Mouse (Mus musculus) urinary bladder, postnatal 36 days (tissue): Measurements from ENCODE around the gene Osbpl10.
A peak's percentile ranks its signal among the peaks of the same experiment; 100 is the strongest.

Experiments
- DNase-seq, 2 experiments: peaks; one replicate each; pipeline ENCODE4 v3.0.0; 2022; ENCODE audit warnings: low spot score in 2 of 2, mixed read lengths in 1 of 2

Gene Osbpl10

DNA sequence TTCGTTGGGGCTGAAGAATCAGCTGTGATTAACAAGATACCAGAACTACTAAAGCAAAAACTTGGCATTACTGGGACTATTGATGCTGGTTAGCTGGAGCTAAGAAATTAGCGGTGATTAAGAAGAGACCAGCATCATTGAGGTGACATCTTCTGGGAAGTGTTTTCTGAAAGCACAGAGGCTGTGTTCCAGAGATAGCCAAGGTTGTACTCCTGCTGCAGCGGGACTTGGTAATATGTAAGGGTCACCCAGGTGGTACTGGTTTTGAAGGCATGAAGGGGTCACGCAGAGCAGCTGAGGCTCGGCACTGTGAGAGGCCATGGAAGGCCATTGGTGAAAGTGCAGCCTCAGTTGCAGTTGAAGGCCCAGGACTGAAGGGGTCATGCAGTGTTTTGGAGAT lies 294.1 kb downstream of the Osbpl10 start:
- peak; percentile 23 to 32 for DNase-seq

DNA sequence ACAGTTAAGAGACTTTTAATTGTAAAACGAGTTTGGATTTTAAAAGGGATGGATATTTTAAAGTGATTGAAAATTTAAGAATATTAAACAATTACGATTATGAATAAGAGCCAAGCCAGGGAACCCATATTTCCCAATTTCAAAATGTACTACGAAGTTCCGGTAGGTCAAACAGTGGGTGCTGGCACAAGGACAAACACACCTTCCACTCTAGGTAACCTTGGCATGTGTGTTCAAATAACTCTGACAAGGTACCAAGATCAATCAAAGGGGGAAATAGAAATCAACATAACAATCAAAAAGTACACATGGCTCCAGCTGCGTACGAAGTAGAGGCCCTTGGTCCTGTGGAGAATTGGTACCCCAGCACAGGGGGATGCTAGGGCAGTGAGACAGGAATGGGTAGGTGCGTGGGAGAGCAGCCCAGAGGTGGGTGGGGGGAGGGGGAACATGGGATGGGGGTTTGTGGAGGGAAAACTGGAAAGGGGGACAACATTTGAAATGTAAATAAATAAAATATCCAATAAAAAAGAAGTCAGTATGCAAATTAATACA lies 294.8 kb downstream of the Osbpl10 start:
- no peak for DNase-seq

DNA sequence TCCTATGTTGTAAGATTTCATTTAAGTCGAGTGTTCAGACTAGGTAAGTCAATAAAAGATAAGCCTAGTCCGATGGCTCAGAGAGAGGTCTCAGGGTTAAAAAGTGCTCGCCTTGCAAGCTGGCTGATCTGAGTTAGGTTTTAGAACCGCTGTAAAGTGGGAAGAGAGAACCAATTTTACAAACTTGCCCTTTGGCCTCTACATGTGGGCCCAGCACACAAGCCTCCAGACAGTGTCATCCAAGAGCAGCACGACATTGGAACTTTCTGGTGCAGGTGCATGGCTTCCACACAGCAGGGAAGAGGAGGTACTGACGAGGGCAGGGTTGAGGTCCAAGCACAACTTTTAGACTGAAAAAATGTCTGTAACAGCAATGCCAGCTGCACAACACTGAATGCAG lies 296.4 kb downstream of the Osbpl10 start:
- no peak for DNase-seq

GRCm38 (mm10) chr9:115278641-115279040 lies 300.3 kb downstream of the Osbpl10 start:
- no peak for DNase-seq
